Mouse (Mus musculus): ENCODE results near the gene Fam206a. TPM values are rescaled to one million over a fixed set of nuclear protein-coding genes. Genes with fewer than 3 reads are reported as not detected.

Fam206a gene
- total RNA-seq, 1 experiment from 2014 or later: 9.3 TPM

DNA sequence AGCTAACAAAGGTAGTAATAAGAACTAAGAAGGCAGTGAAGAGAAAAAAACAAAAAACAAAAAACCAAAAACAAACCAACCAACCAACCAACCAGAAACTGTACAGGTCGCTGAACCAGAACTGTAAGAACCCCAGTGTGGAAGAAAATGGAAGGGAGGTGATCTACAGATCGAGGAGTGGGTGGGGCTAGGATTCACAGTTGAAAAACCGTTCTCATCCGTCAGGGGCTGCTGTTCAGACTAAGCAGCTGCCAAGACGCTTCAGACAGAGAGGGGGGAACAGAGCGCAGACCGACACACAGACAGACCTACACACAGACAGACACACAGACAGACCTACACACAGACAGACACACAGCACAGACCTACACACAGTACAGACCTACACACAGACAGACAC, 40.4 kb downstream of the Fam206a start:
- ATAC-seq (replicated peaks; ENCODE audit: low read depth, poor library complexity, severe bottlenecking): no peak

DNA sequence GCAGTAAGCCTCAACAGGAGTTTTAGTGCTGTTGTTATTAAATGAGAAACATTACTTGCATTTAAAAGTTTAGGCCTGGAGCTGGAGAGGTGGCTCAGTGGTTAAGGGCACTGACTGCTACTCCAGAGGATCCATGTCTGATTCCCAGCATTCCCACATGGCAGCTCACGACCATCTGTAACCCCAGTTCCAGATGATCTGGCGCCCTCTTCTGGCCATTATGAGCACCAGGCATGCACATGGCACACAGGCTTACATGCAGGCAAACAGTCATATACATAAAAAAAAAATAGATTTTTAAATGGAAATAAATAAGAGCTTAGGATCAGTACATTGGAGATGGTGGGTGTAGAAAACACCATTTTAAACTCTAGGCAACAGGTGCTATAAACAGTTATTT, 41.8 kb downstream of the Fam206a start:
- ATAC-seq (replicated peaks; ENCODE audit: low read depth, poor library complexity, severe bottlenecking): no peak

DNA sequence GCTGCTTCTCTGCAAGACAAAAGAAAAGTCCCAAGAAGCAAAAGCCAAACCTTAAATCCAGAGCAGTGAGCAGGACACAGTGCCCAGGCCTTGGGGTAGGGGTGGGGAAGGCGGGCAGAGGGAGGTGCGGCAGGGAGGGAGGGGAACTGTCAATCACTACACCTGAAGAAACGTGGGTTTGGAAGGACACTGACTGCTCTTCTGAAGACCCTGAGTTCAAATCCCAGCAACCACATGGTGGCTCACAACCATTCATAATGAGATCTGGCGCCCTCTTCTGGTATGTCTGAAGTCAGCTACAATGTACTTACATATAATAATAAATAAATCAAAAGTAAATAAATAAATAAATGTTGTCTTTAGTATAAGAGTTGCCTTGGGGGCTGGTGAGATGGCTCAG, 42.8 kb downstream of the Fam206a start:
- ATAC-seq (replicated peaks; ENCODE audit: low read depth, poor library complexity, severe bottlenecking): no peak

DNA sequence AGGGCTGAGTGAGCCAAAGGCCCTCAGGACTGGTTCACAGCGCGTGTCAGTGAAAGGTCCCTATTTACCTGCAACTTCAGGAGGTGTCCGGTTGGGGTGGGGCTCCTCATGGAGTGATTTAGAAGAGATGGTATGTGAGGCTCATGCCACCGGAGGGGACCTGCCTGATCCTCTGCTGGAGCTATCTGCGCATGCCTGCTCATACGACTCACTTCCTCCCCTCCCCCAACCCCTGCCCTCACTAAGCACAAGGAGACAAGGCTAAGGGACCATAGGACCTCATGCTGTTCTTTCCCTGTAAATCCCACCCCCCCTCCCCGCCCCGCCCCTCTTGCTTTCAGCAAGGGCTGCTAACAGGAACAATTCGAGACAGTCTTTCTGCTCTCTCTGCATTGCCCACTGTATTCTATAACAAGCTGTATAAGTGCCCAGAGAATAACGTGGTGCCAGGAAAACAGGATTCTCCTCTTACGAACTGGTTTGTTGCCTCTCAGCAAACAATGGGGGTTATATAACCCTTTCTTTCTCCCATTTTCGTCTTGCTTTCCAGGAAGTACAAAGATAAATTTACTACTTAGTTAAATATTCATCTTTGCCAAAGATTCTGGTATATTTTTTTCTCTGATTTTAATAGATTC, 43.9 kb downstream of the Fam206a start:
- no peak for ATAC-seq (replicated peaks; ENCODE audit: low read depth, poor library complexity, severe bottlenecking)

DNA sequence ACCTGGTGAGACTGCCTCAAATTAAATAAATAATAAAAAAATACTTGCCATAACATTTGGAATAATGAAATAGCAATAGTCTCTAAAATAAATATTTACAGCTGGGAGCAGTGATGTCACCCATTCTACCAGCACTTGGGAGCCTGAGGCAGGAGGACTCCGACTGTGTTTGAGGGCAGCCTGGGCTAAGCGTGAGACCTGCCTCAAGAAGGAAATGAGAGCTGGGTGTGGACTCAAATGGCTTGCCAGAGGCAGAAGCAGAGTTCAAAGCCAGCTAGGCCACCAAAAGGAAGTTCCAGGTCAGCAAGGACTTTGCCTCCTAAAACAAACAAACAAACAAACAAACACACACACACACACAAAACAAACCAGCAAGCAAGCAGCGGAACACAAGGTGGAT, 45.3 kb downstream of the Fam206a start:
- no peak for ATAC-seq (replicated peaks; ENCODE audit: low read depth, poor library complexity, severe bottlenecking)

DNA sequence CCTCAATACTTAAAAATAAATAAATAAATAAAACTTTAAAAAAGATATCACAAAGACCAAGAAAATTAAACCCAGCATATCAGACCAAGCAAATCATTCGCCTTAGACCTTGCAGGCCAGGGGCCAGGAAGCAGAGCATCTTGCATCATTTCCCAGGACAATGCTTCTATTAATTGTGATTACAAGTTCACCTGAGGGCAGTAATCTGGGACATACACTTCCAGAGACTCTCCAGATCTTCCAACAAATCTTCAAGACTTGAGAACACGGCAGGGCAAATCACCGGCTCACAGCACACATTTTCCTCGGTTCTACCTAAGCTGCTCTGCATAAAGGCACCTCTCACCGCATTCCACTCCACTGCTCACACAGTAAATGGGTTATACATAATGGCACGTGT, 45.9 kb downstream of the Fam206a start:
- no peak for ATAC-seq (replicated peaks; ENCODE audit: low read depth, poor library complexity, severe bottlenecking)

DNA sequence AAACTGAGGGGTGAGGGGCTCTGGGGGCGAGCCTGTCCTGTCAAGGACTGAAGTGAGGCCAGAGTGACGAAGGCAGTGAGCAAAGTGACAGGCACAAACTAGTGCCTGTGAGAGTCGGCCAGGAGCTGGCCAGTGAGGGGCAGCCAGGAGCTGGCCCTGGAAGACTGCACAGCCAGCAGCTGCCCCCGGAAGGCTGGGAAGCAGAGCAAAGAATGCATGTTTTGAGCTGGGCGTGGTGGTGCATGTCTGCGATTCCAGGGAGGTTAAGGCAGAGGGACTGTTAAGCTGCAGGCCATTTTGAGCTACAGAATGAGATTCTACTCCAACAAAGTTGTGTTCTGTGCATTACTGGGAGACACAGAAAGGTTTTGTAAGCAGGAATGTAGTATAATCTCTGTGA, 48.6 kb downstream of the Fam206a start:
- no peak for ATAC-seq (replicated peaks; ENCODE audit: low read depth, poor library complexity, severe bottlenecking)

DNA sequence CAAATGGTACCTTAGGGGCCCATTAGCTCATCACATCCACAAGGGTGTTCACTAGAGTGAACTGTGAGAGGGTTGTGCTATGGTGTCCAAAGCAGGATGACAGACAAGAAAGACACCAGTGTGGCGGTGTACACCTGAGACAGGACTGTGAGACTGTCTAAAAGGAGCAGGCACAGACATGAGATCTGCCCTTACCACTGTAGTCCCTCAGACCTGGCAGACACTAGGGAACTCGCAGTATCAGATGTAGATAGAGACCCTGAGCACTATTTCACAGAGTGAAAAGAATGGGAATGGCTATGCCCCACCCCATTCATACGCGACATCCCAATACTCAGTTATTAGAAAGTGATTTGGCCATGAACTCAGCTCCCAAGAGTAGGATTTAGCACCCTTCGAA, 53.8 kb downstream of the Fam206a start:
- ATAC-seq (replicated peaks; ENCODE audit: low read depth, poor library complexity, severe bottlenecking): no peak

DNA sequence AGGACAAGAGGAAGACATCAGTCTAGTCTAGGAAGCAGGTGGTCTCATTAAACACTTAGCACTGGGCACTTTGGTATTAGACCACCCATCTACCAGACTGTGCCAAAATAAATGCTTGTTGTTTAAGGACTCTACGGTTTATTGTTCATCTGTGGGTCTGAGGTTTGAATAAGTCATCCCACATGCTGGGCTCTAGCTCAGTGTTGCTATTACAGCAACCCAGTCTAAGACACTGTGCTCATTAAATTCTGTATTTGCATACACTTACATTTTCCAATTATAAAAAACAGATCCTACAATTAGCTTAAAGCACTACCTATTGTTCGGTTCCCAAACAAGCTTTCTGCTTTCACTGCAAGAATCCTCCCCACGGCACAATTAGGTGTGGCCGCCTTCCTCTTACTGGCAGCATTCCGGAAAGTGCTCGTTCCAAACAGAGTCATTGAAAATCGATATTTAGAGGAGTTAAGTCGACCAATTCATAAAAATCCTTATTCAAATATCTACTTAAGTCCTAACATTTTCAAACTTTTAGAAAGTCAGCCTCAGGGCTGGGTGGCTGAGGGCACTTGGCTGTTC, 54.3 kb downstream of the Fam206a start:
- no peak for ATAC-seq (replicated peaks; ENCODE audit: low read depth, poor library complexity, severe bottlenecking)

DNA sequence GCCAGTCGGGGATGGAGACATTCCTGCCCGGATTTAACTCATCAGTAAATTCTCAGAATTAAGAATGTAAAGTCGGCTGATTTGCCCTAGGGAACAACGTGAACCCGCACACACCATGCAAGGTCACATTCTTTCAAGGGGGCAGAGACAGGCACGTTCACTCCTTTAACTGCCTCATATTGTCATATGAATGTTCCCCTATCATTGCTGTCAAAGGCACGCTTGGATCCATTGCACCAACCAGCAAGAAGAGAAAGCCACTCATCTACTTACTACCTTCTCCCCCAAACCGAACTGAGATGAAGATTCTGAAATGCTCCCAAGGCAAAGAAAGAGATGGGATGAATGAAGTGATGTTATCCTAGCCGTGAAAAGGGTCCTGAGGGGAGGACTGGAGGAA, 56.6 kb downstream of the Fam206a start:
- ATAC-seq (replicated peaks; ENCODE audit: low read depth, poor library complexity, severe bottlenecking): no peak

Other genes starting within 250 kb of the Fam206a start
- not detected in 2 replicates for gene Gm26657, start 62.3 kb upstream of the Fam206a start, total RNA-seq (2017)
- gene Actl7b, start 60.9 kb upstream of the Fam206a start, total RNA-seq (2017): not detected in 2 replicates
- not detected in 2 replicates for gene Actl7a, start 58.9 kb upstream of the Fam206a start, total RNA-seq (2017)
- gene Elp1, start within 50 bp of the Fam206a start, total RNA-seq (2017): 34.9 and 42.8 TPM in 2 replicates
- 7.7 and 12.1 TPM in 2 replicates for gene Ctnnal1, start 62.8 kb downstream of the Fam206a start, total RNA-seq (2017)
- gene Tmem245, start 145.1 kb downstream of the Fam206a start, total RNA-seq (2017): 10.7 and 12.1 TPM in 2 replicates
- gene Frrs1l, start 188.0 kb downstream of the Fam206a start, total RNA-seq (2017): not detected in 2 replicates

All from common myeloid progenitor, adult 5-6 weeks (primary cell).